Mouse (Mus musculus): ENCODE measurements around the gene Eps8l2.
A peak's percentile ranks its signal among the peaks of the same experiment; 100 is the strongest.

The Eps8l2 gene

GRCm38 (mm10) chr7:141338576-141339131 is at the start of gene Eps8l2:
TSS of gene Eps8l2 (plus strand) at chr7:141338880.
- DNase-seq (ENCODE audit: extremely low read depth, low read depth) = no peak

DNA sequence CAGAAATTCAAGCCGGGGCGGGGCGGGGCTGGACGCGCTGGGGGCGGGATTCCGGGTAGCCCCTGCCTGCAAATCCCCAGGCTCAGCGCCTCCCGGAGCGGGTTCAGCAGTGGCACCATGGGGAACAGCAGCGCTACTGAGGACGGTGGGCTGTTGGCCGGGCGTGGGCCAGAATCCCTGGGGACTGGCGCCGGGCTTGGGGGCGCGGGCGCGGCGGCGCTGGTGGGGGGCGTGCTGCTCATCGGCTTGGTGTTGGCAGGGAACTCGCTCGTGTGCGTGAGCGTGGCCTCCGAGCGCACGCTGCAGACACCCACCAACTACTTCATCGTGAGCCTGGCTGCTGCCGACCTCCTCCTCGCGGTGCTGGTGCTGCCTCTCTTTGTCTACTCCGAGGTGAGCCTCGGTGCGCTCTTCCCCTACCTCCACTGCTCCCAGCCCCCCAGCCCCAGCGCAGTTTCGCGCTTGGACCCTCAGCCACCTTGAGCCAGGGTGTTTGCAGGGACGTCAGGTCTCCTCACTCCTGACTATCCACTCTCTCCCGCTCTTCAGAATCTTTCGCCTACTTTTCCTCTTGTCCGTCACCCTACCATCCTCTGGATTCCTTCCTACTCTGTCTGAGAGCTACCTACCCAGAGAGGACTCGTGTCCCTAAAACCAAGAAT is 46.6 kb upstream of the Eps8l2 start, which contains the start of gene Drd4:
Gene Drd4 (plus strand): TSS at position 86 of the 662 bp plus-strand sequence.
- DNase-seq (ENCODE audit: extremely low read depth, low read depth) = no peak

DNA sequence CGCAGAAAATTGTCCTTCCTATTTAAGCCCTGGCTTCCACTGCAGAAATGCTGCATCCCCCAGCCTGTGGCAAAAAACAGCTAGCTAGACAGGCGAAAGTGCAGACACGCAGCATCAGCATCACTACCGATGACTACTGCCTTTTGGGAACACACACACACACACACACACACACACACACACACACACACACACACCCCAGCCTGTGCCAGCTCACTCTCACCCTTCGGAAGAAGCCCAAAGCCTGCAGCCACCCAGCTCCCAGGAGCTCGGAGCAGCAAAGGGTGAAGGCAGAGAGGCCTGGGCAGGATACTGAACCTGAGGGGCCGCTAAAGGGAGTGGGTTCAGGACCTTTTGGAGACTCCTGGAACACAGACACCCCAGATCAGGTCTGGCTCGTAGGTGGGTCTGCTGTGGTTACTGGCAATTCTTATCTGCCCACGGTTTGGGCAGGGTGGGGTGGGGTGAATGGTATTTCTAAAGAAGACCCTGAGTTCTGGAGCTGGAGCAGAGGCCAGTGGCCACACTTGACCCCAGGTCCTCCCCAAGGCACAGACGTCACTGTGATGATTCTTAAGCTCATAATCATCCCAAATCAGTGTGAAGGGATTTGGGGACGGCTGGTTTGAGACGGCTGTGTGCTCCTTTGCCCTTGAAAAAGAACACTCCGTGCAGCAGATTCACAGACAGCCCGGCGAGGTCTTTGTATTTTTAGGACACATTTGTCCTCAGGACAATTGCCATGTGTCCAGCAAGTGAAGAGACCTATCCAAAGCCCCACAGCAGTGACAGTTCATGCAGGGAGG is 45.9 kb upstream of the Eps8l2 start:
- no peak for DNase-seq (ENCODE audit: extremely low read depth, low read depth)

GRCm38 (mm10) chr7:141293852-141294471 is 44.7 kb upstream of the Eps8l2 start:
- DNase-seq (ENCODE audit: extremely low read depth, low read depth) = no peak

DNA sequence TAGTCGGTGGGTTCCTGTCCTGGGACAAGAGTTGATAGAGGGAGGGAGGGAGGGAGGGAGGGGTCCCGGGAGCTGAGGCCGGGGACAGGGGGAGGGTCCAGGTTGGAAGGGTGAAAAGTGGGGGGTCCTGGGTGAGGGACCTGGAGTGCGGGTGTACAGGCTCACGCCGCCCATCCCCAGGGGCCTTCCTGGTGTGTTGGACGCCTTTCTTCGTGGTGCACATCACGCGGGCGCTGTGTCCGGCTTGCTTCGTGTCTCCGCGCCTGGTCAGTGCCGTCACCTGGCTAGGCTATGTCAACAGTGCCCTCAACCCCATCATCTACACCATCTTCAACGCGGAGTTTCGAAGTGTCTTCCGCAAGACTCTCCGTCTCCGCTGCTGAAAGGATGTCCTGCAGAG is 44.2 kb upstream of the Eps8l2 start:
- DNase-seq (ENCODE audit: extremely low read depth, low read depth) = no peak

DNA sequence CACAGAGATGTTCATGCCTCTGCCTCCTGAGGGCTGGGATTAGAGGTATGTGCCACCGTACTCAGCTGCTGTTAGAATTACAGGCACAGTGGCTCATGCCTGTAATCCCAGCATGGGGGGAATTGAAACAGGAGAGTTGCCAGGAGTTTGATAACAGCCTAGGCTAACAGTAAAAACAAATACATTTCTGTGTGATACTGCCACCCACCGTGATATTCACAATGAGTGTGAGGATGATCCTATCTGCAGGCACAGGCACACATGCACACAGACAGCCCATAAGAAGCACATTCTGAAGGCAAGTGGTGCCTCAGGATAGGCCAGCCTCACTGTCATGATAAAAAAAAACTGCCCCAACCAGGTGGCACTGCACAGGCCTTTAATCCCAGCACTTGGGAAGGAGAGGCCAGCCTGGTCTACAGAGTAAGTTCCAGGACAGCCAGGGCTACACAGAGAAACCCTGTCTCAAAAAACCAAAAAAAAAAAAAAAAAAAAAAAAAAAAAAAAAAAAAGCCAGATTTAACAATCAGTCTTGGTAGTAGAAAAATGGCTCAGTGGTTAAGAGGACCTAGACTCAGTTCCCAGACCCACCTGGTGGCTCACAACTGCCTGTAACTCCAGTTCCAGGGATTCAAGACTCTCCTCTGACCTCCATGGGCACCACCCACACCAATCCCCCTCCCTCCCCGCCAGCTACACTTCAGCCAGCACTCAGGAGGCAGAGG is 40.6 kb upstream of the Eps8l2 start:
- DNase-seq (ENCODE audit: extremely low read depth, low read depth) = no peak

GRCm38 (mm10) chr7:141299175-141299574 is 39.5 kb upstream of the Eps8l2 start:
- no peak for DNase-seq (ENCODE audit: extremely low read depth, low read depth)

DNA sequence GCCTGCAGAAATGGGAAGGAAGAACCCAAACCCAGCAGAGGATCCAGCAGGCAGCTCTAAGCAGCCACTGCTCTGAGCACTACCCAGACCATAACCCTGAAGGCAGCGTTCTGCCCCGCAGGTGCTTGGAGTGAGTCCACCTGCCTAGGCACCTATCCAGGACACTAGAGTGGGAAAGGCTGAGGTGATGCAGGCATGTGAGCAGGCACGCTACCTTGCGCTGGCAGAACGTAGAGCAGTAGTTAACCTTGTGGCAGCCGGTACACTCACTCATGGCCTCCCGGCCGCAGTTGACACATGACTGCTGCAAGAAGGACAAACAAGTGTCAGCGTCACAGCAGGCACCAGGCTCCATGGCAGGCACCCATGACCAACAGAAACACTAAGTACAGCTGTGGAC is 37.3 kb upstream of the Eps8l2 start:
- DNase-seq (ENCODE audit: extremely low read depth, low read depth) = no peak

GRCm38 (mm10) chr7:141302702-141303268 is 35.9 kb upstream of the Eps8l2 start:
- DNase-seq (ENCODE audit: extremely low read depth, low read depth) = no peak

- DNase-seq (ENCODE audit: extremely low read depth, low read depth) = no peak
Measured at GRCm38 (mm10) chr7:141304537-141304936, 34.1 kb upstream of the Eps8l2 start.

DNA sequence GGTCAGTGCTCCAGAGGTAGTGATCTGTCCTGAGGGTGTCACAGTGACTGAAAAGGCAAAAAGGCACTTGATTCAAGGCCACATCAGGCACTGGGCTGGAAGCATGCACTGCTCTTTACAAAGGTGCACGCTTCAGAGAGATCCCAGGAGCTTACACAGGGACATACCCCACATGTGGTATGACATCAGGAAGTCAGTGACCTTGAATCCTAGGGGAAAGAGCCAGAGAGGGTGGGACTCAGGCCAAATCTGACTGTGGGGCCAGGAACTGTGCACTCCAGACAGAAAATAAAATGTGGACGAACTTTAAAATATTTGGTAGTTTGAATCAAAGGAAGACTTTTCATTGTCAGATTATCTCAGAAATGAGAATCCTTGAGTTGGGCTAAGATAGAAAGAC is 24.3 kb upstream of the Eps8l2 start:
- no peak for DNase-seq (ENCODE audit: extremely low read depth, low read depth)

DNA sequence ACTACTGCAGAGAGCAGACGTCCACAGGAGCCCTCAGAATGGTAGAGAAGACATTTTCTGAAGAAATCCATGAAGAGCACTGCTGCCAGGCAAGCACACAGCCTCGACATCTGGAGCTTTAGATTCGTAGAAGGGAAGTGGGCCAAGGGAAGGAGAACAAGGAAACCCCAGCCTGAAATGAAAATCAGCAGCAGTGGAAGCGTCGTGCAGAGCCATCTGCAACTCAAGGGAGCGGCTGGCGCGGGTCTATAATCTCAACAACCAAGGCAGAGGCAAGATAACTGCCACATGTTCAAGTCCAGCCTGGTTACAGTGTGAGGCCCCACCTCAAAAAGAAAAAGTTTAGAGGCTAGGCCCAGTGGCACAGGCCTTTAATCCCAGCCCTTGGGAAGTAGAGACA is 23.6 kb upstream of the Eps8l2 start:
- no peak for DNase-seq (ENCODE audit: extremely low read depth, low read depth)

DNA sequence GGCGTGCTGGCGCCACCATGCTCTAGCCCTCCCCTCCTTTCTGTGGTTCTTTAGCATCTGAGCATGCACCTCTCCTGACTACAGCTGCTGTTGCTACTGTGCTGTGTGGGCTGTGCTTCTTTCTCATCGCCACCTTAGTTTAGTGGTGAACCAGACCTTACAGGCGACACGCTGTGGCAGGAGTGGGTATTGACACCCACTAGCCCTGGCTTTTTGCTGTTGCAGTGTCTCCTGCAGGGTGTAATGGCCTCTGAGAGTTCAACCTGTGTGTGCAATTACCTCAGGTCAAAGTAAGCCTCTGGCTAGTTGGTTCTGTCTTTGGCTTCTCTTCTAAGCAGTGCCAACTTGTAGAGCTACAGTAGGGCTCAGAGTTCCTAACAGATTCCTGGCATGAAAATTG is 22.7 kb upstream of the Eps8l2 start:
- no peak for DNase-seq (ENCODE audit: extremely low read depth, low read depth)

DNA sequence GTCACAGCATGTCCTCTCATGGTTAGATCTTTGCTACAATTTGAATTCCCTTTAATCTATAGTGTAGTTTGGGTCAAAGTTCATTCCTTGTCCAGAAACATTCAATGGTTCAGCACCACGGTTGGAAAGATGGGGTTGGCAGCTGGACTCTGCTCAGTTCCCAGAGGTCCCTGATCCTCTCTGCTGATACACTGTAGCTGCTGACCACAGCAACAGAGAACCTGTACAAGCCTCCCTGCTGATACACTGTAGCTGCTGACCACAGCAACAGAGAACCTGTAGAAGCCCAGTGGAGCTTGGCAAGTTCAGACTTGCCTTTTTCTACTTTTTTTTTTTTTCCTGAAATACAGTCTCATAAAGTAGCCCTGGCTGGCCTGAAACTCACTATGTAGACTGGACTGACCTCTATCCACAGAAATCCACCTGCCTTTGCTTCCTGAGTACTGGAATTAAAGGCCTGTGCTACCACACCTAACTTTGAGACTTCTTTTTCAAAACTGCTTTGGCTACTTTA is 21.0 kb upstream of the Eps8l2 start:
- DNase-seq (ENCODE audit: extremely low read depth, low read depth) = no peak

DNA sequence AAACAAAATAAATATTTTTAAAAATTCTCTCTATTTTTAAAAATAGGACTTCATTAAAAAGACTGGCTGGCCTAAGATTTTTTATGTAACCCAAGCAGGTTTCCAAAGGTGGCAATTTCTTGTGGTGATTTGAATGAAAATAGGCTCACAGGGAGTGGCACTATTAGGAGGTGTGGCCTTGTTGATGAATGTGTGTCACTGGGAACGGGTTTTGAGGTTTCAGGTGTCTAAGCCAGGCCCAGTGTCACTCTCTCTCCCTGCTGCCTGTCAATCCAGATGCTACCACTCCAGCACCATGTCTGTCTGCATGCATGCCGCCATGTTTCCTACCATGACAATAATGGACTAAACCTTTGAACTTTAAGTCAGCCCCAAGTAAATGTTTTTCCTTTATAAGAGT is 19.2 kb upstream of the Eps8l2 start:
- DNase-seq (ENCODE audit: extremely low read depth, low read depth) = no peak

DNA sequence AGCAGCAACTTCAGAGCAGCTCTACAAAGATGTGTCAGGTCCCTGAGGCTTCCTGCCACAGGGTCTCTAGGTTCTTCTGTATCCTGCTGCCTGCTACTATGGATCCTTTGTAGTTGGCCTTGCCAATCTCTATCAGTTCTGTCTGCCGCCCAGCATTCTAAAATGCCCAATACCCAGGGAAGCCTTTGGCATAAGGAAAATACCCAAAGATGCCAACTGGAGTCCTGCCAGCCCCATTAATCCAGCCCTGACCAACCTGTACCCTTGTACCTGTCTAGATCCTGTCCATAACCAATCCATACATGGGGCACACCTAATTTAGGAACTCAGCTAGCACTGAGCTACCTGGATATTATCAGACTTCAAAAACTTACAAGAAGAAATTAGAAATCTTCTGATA is 14.0 kb upstream of the Eps8l2 start:
- DNase-seq (ENCODE audit: extremely low read depth, low read depth) = no peak

DNA sequence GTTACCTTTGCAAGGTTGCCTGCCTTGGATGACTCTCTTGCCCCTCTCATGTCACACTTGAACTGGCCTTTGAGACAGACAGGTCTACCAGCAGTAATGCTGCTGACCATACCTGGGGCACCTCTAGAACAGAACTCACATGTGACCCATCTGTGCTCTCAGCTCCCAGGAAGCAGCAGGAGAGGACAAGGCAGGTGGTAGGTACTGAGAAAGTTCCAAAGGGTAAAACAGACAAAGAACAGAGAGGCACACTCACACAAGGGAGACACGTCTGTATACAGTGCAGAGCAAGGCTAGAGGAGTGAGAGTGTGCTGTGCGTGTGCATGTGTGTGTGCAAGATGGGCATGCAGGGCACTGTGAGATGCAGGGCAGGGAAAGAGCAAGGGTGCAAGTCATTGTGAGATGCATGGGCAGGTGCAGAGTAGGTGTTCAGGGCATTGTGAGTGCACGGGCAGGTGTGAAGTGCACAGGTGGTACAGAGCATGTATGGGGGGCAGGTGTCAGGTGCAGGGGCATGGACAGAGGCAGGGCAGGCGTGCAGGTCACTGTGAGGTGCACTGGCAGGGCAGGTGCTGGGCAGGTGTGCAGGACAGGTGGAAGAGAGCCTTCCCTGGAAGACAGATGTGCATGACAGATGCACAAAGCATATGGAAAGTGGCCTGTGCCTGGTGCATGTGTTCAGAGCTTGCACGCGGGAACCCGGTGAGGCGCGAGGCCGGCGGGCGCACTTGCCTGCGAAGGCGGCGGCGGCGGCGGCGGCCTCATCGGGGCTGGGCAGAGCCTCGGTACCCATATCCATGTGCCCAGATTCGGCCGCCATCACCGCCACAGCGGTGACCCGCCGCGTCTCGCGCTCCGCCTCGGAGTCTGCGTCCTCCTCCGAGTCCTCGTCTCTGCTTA is 11.9 kb upstream of the Eps8l2 start:
- DNase-seq (ENCODE audit: extremely low read depth, low read depth) = no peak

DNA sequence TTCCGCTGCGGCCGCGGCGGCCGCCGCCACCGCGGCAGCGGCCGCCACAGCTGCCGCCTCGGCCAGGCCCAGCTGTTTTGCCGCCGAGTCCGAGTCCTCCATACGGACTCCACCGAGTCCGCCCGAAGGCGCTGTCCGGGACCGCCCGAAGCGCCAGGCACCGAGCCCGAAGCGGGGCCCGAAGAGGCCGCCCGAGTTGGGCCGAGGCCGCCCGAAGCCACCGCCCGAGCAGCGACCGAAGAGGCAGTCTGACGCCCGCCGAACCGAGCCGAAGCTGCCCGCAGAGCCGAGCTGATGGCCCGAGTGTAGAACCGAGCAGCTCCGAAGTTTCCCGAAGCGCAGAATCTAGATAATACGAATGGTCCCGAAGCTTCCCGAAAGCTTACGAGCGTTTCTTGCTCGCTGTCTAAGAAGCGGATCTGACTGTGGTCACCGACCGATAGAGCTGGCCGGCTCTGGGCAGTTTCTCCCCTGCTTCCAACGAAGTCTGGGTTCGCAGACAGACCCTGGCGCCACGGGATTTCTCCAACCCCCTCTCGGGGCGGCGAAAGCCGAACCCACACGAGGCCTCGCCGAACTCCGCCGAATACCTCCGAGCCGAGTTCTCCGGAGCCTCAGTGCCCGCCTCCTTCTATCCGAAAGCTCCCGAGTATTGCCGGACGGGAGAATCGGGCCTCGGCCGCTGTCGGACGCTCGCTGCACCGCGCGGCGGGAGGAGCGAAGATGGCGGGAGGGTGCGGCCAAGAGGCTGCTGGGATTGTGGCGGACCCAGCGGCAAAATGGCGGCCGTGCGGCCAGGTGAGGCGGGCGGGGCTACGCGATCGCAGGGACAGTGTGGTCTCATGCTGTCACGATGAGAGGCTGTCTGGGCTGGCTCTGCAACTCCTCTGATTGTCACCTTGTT is 11.0 kb upstream of the Eps8l2 start, which contains the start of the genes Deaf1 and Tmem80:
Gene Deaf1 (minus strand): TSS at position 222 of the 904 bp plus-strand sequence.
Gene Tmem80 (plus strand): TSS at position 271 of the 904 bp plus-strand sequence.
- DNase-seq (ENCODE audit: extremely low read depth, low read depth) = peak; percentile 86

All from MEL-GATA-1-ER (cell line).